Mouse (Mus musculus) heart, adult 11 months (tissue): ENCODE results near the gene Mefv.
"Not testable (repeated sequence)": the region's sequence is repeated elsewhere in the genome, so short reads cannot be mapped to it uniquely, and the experiment has no call there.

Experiments
- DNase-seq: peaks from one replicate; pipeline ENCODE4 v3.0.0; 2022

Gene Mefv

DNA sequence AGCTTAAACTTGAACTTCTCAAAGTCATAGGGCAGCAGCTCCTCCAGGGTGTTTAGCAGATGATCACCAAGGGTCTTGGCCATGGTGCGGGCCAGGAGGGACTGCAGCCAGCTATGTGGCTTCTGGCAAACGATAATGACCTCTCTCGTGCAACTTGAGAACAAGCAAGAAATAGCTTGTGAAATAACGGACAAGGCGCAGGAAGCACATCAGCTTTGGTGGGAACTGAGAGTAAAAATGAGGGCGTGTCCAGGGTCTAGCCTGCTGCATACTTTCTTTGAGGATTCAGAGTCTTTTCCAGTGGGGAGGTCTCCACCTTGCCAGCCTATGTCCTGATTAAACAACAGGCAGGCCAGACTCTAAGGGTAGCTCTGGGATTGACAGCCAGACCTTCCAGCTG lies at the start of gene Mefv:
TSS of gene Mefv (minus strand) at position 118 of the 400 bp plus-strand sequence.
- DNase-seq: no peak

DNA sequence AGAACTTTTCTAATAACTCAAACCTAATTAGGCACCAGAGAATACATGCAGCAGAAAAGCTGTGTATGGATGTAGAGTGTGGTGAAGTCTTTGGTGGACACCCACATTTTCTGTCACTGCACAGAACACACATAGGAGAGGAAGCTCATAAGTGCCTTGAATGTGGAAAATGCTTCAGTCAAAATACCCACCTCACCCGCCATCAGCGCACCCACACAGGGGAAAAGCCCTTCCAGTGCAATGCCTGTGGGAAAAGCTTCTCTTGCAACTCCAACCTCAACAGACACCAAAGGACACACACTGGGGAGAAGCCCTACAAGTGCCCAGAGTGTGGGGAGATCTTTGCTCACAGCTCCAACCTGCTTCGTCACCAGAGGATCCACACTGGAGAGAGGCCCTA lies 31.1 kb upstream of the Mefv start:
- DNase-seq: peak; percentile 62

DNA sequence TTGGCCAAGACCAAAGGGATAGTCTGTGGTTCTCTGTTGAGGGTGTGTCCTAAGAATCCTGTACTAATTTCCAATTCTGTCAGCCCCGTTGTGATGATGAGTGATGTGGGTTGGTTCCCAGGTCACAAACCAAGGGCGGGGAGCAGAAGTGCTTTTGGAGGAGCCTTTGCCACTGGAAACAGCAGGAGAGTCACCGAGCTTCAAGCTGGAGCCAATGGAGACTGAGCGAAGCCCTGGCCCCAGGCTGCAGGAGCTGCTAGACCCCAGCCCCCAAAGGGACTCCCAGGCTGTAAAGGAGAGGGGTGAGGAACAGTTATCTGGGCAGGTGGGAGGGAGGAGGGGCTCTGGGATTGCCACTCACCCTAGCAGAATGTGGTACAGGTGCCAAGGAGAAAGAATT lies 27.8 kb upstream of the Mefv start:
- DNase-seq: peak; percentile 86

DNA sequence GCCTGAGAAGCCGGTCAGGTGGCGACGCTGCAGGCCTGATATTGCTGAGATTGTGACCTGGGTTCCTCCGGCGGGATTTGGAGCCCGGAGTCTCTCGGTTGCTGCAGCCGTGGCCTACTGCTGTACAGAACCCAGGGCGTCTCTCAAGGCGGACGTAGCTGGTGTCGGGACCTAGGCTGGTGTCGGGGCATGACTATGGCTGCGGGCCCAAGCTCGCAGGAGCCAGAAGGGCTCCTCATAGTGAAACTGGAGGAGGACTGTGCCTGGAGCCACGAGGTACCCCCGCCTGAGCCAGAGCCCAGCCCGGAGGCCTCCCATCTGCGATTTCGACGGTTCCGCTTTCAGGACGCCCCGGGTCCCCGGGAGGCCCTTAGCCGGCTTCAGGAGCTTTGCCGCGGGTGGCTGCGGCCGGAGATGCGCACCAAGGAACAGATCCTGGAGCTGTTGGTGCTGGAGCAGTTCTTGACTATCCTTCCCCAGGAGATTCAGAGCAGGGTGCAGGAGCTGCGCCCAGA lies 26.3 kb upstream of the Mefv start:
- no peak for DNase-seq

DNA sequence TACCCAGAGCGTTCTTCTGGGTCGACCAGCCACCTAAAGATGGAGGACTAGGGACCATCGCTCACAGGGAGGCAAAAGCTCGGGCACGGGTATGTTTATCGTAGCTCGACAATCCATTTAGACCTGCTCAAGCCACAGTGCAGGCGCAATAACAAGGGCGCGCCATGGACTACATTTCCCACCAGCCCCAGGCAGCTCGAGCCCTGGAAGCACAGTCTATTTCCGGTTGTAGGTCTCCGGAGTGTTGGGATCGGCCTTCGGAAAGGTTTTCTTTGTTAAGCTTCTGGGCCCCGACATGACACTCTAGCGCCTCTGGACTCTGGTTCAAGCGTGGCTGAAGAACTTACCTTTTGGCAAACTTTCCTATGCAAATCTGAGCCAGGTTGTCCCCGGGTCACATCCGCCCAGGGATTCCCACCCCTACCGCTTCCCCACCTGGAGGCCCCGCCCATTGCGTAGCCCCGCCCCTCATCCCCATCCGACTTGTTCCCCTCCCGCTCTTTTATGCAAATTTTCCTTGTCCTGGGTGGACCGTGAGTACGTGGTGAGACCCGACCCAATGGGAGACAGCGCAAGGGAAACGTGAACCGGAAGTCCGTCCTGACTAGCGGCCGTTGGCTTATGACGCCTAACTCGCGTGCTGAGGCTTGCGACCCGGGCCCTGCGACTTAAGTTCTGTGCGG lies 25.7 kb upstream of the Mefv start, which contains the start of gene Zfp263:
TSS of gene Zfp263 (plus strand) at position 591 of the 683 bp plus-strand sequence.
- peak; percentile 100 for DNase-seq

DNA sequence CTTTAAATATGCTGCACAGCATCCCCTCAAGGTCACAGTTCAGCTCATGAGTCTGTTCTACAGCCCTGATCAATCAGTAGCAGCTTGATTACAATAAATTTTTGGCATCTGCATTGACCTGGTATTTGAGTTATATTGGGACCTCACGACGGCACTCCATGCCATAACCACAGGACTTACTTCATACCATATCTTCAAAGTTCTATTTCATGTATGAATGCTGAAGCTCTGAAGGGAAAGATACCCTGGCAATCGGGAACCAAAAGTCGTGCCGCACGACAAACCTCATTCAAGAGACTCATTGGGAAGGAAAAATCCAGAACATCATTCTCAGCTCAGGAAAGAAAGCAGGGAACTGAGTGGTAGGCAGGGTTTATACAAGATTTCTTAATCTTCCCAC lies 24.6 kb upstream of the Mefv start:
- DNase-seq: peak; percentile 72

DNA sequence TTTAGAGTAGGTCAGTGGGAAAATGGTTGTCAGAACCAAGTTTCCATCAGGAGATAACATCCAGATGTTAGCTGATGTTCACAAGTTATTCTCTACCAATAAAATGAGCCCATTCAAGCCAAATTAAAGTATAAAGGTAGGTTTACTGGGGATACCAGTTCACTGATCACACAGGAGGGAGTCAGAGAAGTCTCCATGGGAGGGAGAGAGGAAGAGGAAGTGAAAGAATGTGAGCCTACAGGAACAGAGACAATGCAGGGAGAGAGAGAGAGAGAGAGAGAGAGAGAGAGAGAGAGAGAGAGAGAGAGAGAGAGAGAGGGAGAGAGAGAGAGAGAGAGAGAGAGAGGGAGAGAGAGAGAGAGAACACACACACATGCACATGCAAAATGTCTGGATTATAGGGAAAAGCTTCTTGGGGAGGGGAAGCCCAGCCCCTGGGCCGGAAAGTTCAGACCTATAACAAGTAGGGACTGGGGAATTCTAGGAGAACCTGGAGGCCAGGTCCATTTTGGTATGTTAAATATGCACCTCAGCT lies 15.4 kb upstream of the Mefv start:
- no peak for DNase-seq

DNA sequence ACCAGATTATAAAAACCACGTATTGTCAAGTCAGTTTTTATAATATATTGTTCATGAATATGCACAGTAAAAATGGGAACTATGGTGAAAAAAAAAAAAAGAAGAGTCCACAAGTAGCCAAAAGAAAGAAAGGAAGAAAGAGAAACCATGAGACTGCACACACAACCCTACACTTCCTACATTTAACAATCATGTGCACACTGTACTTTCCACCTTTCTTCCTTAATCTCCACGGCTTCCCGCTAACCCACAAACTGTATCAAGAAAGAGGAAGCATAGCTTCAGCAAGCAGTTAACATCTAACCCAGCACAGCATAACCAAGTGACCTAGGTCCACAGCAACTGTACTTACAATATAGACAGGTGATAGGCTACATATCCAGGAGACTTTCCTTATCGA lies 14.7 kb upstream of the Mefv start:
- DNase-seq: no peak

DNA sequence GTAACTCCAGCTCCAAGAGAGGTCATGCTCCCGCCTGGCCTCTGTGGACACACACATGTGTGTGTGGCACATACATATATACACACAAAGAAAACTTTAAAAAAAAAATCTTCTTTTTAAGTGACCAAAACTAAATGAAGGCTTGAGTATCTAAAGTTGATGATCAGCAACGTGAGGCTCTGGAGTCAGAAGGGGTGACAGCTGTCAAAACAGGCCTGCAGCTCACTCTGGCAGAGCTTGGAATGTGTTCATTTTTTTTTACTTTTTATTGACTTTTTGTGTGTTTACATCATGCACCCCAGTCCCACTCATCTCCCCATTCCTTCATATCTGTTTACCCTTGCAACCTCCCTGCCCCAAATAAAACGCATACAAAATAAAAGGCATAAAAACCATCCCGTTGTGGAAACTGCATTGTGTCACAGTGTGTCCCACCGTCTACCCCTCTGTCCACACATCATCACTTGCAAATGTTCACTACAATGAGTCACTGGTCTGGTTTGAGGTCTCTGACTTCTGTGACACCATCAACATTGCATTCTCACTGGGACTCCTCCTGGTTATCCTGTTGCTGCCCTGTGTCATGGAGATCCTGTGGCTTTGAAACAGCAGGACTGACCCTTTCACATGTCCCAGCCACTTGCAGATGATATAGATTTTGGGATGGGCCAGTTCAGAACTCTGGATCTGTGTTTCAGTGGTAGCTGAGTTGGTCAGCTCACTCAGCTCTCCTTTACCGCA lies 10.3 kb upstream of the Mefv start:
- DNase-seq: no peak

DNA sequence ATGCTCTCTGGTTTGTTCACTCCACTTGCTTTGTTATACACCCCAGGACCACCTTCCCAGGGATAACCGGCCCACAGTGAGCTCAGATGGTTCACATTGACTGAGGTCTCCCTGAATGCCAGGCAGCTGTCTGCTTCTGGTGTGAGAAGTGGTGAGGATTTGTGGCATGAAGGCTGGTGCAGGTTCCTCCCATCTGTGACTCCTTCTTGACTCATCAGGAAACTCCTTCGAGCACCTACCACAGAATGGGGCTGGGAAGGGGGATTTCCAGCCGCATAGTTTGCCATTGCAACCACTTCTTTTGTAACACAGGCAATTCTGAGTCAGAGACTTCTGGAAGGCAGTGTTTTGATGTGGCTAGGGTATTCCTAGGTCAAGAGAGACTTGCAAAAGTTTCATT lies 5.3 kb upstream of the Mefv start:
- no peak for DNase-seq

DNA sequence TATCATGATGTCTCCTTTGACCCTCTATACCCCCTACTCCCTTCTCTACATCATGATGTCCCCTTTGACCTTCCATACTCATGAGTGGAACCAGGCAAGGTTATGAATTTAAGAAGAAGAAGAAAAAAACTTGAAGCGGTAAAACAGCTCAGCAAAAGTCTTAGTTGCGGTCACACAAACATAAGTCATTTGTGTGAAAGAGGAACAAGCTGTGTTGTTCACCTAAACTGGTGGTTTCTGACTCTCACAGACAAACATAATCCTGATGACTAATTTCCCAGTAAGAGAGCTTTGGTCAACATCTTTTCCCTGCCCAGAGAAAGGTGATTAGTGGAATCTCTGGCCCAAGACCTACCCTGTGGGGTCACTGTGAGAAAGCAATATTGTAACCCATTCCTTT lies 3.2 kb downstream of the Mefv start:
- no peak for DNase-seq

DNA sequence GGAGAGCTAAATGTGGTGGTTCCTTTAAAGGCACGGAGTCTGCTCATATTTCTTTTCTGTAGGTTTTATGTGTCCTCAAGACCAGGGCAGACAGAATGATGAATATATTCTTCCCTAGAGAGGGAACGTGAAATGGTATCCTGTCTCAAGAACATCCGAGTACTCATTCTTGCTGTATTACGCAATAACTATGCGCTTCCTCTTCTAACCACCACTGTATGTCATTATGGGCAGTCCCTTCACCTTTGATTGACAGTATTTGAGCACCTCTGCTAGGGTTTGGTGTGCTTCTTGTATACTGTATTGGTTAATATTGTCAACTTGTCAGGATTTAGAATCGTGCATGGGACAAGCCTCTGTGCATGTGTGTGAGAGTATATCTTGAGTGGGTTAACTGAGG lies 11.2 kb downstream of the Mefv start:
- DNase-seq: no peak

DNA sequence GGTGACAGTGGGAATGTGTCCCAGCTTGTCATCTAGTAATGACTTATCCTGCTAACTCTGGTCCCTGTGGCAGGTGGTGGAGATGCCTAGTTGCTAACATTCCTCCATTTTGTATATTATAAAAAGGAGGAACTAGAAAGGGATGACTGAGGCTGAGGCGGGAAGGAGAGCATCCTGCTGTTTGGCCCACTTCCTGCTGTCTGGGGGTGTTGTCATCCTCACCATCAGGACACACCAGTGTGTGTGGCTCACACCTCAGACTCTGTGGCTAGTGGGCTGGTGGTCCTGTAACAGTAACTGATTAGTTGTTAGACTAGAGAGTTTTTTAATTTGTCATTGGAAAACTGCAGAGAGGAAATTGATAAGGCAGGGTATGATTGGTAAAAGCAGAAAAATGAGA lies 17.0 kb downstream of the Mefv start:
- no peak for DNase-seq

DNA sequence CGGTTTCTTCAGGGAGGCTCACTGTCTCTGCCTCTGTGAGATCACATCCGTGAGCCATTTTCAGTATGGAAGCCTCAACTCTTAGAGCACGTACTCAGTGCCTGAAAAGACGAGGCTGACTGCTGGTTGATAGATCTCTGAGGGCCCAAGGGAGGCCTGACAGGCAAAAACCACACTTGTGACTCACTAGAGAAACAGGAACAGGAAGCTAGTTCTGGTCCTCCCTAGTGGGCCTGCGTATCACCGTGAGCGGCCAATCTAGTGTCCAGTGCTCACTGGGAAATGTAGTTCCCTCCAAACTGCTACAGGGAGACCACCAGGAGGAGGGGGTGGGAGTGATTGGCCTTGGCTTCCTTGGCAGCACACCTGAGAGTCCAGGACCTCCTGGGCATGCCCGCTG lies 18.6 kb downstream of the Mefv start:
- peak; percentile 93 for DNase-seq

DNA sequence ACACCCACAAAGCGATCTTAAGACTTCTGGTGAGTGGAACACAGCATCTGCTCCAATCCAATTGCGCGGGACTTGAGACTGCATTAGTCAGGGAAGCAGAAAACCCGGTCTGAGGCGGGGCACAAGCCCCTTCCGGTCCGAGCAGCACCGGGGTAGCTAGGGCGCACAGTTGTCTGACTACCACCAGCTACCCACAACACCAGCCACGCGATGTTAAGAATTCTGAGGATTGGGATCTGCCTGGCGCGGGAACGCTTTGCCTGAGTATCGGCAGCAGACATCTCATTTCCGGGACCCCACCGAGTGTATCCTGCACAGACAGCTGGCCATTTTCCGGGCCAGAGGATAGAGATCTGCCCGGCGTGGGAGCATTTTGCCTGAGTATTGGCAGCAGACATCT lies 28.3 kb downstream of the Mefv start:
- DNase-seq: not testable (repeated sequence)
